Mouse (Mus musculus) olfactory bulb, adult 2 months (tissue): ENCODE results near the gene Ccer2.

Experiments used
- CTCF ChIP-seq: fragments of 200-500 bp; IDR thresholded peaks from 2 replicates; pipeline ENCODE4 v1.5.1; 2012; ENCODE audit warnings: low read depth, mild to moderate bottlenecking, low read length, moderate library complexity; ENCODE audit not compliant: insufficient read depth
- POLR2A ChIP-seq: fragments of 200-500 bp; IDR thresholded peaks from 2 replicates; pipeline ENCODE4 v1.6.1; 2012; ENCODE audit warnings: mild to moderate bottlenecking, low read depth, low read length, moderate library complexity; ENCODE audit not compliant: insufficient read depth

- TF ChIP-seq POLR2A = no peak
- no peak for TF ChIP-seq CTCF
Measured at GRCm38 (mm10) chr7:28733211-28733610, 22.8 kb upstream of the Ccer2 start.
